Mouse (Mus musculus): ENCODE measurements at regions not wholly inside any gene's neighbourhood (a gene's known extent, or its start where the extent isn't known, plus 50 kb on each side); places are given as distances from the start of the nearest gene placed in this dataset.
"Not testable (repeated sequence)": the region's sequence is repeated elsewhere in the genome, so short reads cannot be mapped to it uniquely, and the experiment has no call there.

DNA sequence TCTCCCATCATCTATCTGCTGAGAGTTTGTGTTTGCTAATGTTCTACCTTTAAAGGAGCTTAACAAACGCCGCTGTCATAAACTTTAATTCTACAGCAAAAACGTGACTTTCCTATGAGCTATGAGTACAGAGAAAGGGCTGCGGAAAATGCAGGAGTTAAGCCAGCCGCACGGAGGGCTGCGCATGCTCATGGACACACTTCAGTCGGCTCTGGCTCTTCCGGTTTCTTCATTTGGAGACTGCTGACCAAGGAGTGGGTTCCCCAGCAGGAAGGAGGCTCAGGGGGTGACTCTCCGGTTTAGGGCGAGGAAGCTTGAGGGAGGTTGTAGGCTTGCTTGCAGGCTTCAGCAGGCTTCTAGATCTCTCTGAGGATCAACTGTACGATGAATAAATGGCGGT lies 59.3 kb downstream of the Sox2 start:
- Histone ChIP-seq H3K4me3 (ENCODE audit: insufficient read depth in 1 of 2, low read depth in 2 of 2, low read length in 2 of 2) (no peak overlapping the region), H3K9me3 (ENCODE audit: control insufficient read depth, low read length) (no peaks in the 10 kb centered on the region), H3K4me2 (ENCODE audit: low read depth) (no peak overlapping the region), H3K9ac (replicated peaks) (no peak overlapping the region), H3K27me3 (ENCODE audit: control insufficient read depth, insufficient read depth, low read length) (no peaks in the 10 kb centered on the region), H3K4me1 (replicated peaks; ENCODE audit: control insufficient read depth in 2 of 2, insufficient read depth in 2 of 2, low read length in 1 of 2) (no peaks in the 10 kb centered on the region), H3K36me3 (replicated peaks; ENCODE audit: control insufficient read depth, insufficient read depth, low read depth) (no peaks in the 10 kb centered on the region), H3K27ac (no peak overlapping the region)
- TF ChIP-seq EP300 (IDR thresholded peaks at IDR 0.05; ENCODE audit: low read depth), result no peak
- no peak for DNase-seq (ENCODE audit: low read depth in 3 of 3, low spot score in 3 of 3)
- ATAC-seq (ENCODE audit: insufficient read depth), result no peak
- 66% methylated on average over 13 of the region's 13 CpGs for WGBS (ENCODE audit: insufficient replicate concordance)

DNA sequence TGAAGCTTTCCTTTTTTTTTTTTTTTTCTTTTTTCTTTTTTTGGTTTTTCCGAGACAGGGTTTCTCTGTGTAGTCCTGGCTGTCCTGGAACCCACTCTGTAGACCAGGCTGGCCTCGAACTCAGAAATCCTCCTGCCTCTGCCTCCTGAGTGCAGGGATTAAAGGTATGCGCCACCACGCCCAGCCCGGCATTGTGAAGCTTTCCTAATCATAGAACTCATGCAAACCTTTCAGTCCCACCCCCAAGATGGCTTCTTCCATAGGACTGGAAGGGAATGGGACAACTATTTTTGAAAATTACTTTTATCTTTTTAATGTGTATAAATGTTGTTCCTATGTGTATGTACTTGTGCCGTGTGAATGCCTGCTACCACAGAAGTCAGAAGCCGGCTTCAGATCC lies 61.9 kb downstream of the Sox2 start:
- WGBS (ENCODE audit: insufficient replicate concordance), result 65% methylated on average over 7 of the region's 7 CpGs
- not testable (repeated sequence) for H3K4me1 ChIP-seq (replicated peaks; ENCODE audit: control insufficient read depth in 2 of 2, insufficient read depth in 2 of 2, low read length in 1 of 2); H3K4me2 ChIP-seq (ENCODE audit: low read depth); H3K27ac ChIP-seq; H3K36me3 ChIP-seq (replicated peaks; ENCODE audit: control insufficient read depth, insufficient read depth, low read depth); H3K27me3 ChIP-seq (ENCODE audit: control insufficient read depth, insufficient read depth, low read length); H3K4me3 ChIP-seq (ENCODE audit: insufficient read depth in 1 of 2, low read depth in 2 of 2, low read length in 2 of 2); ATAC-seq (ENCODE audit: insufficient read depth); DNase-seq (ENCODE audit: low read depth in 3 of 3, low spot score in 3 of 3); H3K9me3 ChIP-seq (ENCODE audit: control insufficient read depth, low read length); H3K9ac ChIP-seq (replicated peaks)

DNA sequence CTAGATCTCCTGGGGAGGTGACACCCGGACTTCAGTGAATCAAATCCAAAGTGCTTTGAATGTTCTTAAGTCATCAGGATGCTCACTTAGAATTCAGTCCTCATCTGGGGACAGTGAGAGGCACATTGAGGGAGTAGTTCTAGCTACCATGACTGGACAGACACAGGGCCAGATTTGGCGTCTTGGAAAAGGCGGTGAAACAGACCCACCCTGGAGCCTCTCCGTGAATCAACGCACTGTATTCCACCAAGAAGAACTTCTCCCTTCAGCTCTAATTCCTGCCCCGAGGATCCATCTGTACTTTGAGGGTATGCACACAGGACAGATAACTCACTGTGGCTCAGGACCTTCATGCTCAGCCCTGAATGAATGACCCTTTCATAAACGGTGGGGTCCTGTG lies 72.3 kb downstream of the Sox2 start:
- H3K9me3 ChIP-seq (ENCODE audit: control insufficient read depth, low read length), result no peaks in the 10 kb centered on the region
- no peak overlapping the region for H3K4me3 ChIP-seq (ENCODE audit: insufficient read depth in 1 of 2, low read depth in 2 of 2, low read length in 2 of 2)
- no peak overlapping the region for H3K9ac ChIP-seq (replicated peaks)
- H3K4me1 ChIP-seq (replicated peaks; ENCODE audit: control insufficient read depth in 2 of 2, insufficient read depth in 2 of 2, low read length in 1 of 2), result no peaks in the 10 kb centered on the region
- ATAC-seq (ENCODE audit: insufficient read depth), result no peak
- WGBS (ENCODE audit: insufficient replicate concordance), result 66% methylated on average over 7 of the region's 7 CpGs
- H3K36me3 ChIP-seq (replicated peaks; ENCODE audit: control insufficient read depth, insufficient read depth, low read depth), result no peaks in the 10 kb centered on the region
- no peaks in the 10 kb centered on the region for H3K27me3 ChIP-seq (ENCODE audit: control insufficient read depth, insufficient read depth, low read length)
- no peak for TF ChIP-seq CTCF (IDR thresholded peaks at IDR 0.05; ENCODE audit: low read depth)
- no peak for TF ChIP-seq EP300 (IDR thresholded peaks at IDR 0.05; ENCODE audit: low read depth)
- DNase-seq (ENCODE audit: low read depth in 3 of 3, low spot score in 3 of 3), result no peak
- no peak overlapping the region for H3K4me2 ChIP-seq (ENCODE audit: low read depth)
- no peak overlapping the region for H3K27ac ChIP-seq

DNA sequence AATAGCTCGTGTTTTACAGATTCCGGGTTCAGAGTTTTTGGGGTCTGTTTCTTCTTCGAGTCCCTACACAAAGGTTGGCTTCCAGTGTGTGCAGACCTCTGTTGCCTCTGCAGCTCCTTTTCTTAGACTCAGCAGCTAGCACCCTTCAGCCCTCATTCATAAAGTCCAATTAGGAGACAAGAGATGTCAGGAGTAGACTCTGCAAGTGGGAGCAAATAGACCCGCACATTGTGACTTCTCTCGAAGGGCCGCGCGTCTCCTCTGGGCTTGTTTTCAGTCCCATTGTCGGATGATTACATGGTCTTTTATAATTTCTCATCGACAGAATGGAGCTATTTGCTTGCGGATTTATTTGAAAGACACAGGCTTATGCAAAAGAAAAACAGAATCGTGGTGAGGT lies 76.8 kb downstream of the Sox2 start:
- Histone ChIP-seq H3K27ac (no peak overlapping the region), H3K9ac (replicated peaks) (no peak overlapping the region), H3K36me3 (replicated peaks; ENCODE audit: control insufficient read depth, insufficient read depth, low read depth) (no peaks in the 10 kb centered on the region), H3K27me3 (ENCODE audit: control insufficient read depth, insufficient read depth, low read length) (no peaks in the 10 kb centered on the region), H3K4me1 (replicated peaks; ENCODE audit: control insufficient read depth in 2 of 2, insufficient read depth in 2 of 2, low read length in 1 of 2) (no peaks in the 10 kb centered on the region), H3K9me3 (ENCODE audit: control insufficient read depth, low read length) (no peaks in the 10 kb centered on the region), H3K4me2 (ENCODE audit: low read depth) (no peak overlapping the region), H3K4me3 (ENCODE audit: insufficient read depth in 1 of 2, low read depth in 2 of 2, low read length in 2 of 2) (no peak overlapping the region)
- DNase-seq (ENCODE audit: low read depth in 3 of 3, low spot score in 3 of 3) (no peak), ATAC-seq (ENCODE audit: insufficient read depth) (no peak)
- TF ChIP-seq CTCF (IDR thresholded peaks at IDR 0.05; ENCODE audit: low read depth) (no peak), EP300 (IDR thresholded peaks at IDR 0.05; ENCODE audit: low read depth) (no peak)
- 70% methylated on average over 12 of the region's 12 CpGs for WGBS (ENCODE audit: insufficient replicate concordance)

DNA sequence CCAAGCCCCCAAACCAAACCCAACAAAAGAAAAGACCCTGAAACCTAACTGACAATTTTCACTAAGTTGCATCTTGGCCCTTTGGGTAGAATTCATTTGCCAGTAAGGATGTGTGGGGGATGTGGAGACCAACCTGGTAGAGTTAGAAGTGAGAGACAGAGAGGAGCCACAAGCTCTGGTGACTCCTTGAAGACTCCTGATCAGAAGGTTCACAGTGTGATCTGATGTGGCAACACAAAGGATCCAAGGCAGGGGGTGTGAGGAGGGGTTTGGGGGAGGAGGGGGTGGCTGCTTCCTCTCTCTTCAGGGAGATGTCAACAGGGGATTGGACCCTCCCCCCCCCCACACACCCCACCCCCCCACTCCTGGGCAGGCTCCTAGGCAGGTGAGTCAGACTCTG lies 78.1 kb downstream of the Sox2 start:
- no peak overlapping the region for H3K4me3 ChIP-seq (ENCODE audit: insufficient read depth in 1 of 2, low read depth in 2 of 2, low read length in 2 of 2)
- H3K4me2 ChIP-seq (ENCODE audit: low read depth), result no peak overlapping the region
- H3K9ac ChIP-seq (replicated peaks), result no peak overlapping the region
- H3K27ac ChIP-seq, result no peak overlapping the region
- H3K9me3 ChIP-seq (ENCODE audit: control insufficient read depth, low read length), result no peaks in the 10 kb centered on the region
- TF ChIP-seq CTCF (IDR thresholded peaks at IDR 0.05; ENCODE audit: low read depth), result no peak
- no peak for TF ChIP-seq EP300 (IDR thresholded peaks at IDR 0.05; ENCODE audit: low read depth)
- H3K27me3 ChIP-seq (ENCODE audit: control insufficient read depth, insufficient read depth, low read length), result no peaks in the 10 kb centered on the region
- H3K4me1 ChIP-seq (replicated peaks; ENCODE audit: control insufficient read depth in 2 of 2, insufficient read depth in 2 of 2, low read length in 1 of 2), result no peaks in the 10 kb centered on the region
- no peak for DNase-seq (ENCODE audit: low read depth in 3 of 3, low spot score in 3 of 3)
- ATAC-seq (ENCODE audit: insufficient read depth), result no peak
- no peaks in the 10 kb centered on the region for H3K36me3 ChIP-seq (replicated peaks; ENCODE audit: control insufficient read depth, insufficient read depth, low read depth)

DNA sequence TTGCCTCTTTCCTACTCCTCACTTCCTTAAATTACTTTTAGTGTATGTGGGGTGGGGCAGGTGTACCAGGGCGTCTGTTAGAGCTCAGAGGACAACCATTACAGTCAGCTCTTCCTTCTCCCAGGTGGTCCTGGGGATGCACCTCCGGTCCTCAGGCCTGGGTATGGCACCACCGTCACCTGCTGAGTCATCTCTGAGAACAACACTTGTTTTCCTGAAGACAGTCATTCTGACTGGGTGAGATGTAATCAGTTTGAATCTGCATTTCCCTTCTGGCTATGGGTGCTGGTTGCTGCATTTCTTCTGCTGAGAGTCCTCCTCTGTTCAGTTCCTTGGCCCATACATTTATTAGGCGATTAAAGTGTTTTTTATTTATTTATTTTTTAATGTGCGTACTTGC lies 84.8 kb downstream of the Sox2 start:
- Histone ChIP-seq H3K4me2 (ENCODE audit: low read depth) (no peak overlapping the region), H3K4me3 (ENCODE audit: insufficient read depth in 1 of 2, low read depth in 2 of 2, low read length in 2 of 2) (no peak overlapping the region), H3K27me3 (ENCODE audit: control insufficient read depth, insufficient read depth, low read length) (no peaks in the 10 kb centered on the region), H3K4me1 (replicated peaks; ENCODE audit: control insufficient read depth in 2 of 2, insufficient read depth in 2 of 2, low read length in 1 of 2) (no peaks in the 10 kb centered on the region), H3K36me3 (replicated peaks; ENCODE audit: control insufficient read depth, insufficient read depth, low read depth) (no peaks in the 10 kb centered on the region), H3K9ac (replicated peaks) (no peak overlapping the region), H3K9me3 (ENCODE audit: control insufficient read depth, low read length) (no peaks in the 10 kb centered on the region), H3K27ac (no peak overlapping the region)
- DNase-seq (ENCODE audit: low read depth in 3 of 3, low spot score in 3 of 3) (no peak), ATAC-seq (ENCODE audit: insufficient read depth) (no peak)
- 52% methylated on average over 5 of the region's 5 CpGs for WGBS (ENCODE audit: insufficient replicate concordance)
- TF ChIP-seq CTCF (IDR thresholded peaks at IDR 0.05; ENCODE audit: low read depth) (no peak), EP300 (IDR thresholded peaks at IDR 0.05; ENCODE audit: low read depth) (no peak)

All from liver, embryonic 14.5 days (tissue).